Mouse (Mus musculus) cerebellum, postnatal 25 days (tissue): ENCODE data around the gene Actr6.

ENCODE experiments used
- DNase-seq, 2 experiments: peaks; one replicate each; pipeline ENCODE4 v3.0.0; 2021; ENCODE audit warnings: mixed read lengths in 2 of 2

The Actr6 gene

DNA sequence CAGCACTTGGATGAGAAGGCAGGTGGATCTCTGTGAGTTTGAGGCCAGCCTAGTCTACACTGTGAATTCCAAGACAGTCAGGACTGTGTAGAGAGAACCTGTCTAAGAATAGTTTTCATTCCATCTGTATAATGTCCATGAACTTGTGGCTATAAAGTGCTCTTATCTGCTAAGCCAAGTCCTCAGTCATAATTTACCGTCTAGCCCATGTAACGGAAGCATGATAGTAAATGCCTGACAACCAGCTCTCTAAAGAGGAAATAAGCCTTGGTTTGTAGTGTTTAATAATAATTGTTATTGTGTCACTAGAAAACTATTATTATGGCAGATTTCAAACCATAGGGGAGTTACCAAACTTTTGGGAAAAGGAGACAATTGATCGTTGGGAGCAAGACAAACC, 5.8 kb upstream of the Actr6 start:
- no peak for DNase-seq

DNA sequence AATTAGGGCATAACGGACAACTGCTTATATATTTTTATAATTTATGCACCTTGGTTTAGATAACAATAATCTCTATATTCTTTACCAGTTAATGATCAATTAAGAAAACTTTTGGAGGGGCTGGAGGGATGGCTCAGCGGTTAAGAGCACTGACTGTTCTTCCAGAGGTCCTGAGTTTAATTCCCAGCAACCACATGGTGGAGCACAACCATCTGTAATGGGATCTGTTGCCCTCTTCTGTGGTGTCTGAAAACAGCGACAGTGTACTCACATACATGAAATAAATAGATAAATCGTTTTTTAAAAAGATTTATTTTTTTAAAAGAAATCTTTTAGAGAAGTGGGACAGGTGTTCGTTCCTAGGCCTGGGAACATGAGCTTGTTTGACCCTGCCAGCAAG, 5.0 kb upstream of the Actr6 start:
- DNase-seq = no peak

DNA sequence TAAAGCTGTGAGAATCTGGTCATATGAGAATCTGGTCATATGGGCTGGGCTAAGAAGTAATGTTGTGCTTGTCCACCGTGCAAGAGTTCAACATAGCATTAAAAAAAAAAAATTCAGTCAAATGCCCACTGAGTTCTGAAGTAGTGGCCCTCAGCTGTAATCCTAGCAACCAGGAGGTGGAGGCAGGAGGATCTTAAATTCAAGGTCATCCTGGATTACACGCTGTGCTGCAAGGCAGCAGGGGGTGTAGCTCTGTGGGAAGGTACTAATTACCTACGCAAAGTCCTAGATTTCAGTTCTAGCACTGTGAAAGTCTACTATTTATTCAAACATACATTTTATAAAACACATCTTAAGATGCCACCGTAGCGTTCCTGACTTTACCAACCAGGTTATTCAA, 754 bp downstream of the Actr6 start:
- DNase-seq = peak in 1 of 2 experiments; percentile 15

- DNase-seq = no peak
These were observed 1.7 kb downstream of the Actr6 start for GRCm38 (mm10) chr10:89730386-89730785.

GRCm38 (mm10) chr10:89722247-89723195, 9.6 kb downstream of the Actr6 start:
- DNase-seq = no peak

- DNase-seq = no peak
These were observed 11.3 kb downstream of the Actr6 start for GRCm38 (mm10) chr10:89720796-89721195.

- DNase-seq = no peak
These were observed 11.8 kb downstream of the Actr6 start for GRCm38 (mm10) chr10:89720252-89720651.

DNA sequence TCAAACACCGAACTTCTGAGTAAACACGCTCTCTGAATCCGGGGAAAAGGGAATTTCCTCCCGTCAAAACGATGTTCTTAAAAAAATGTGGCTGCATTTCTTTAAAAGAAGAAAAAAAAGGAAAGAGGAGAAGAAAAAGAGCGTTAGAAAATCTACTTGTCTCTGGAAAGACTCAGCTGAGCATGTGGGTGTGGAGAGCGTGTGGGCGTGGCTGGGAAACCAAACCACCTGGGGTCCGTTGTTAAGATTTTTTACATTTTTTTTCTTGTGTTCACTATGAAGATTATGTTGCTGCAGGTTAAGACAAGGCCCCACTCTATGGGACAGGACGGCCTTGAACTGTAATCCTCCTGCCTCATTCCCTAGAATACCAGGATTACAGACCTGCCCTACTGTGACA, 17.2 kb downstream of the Actr6 start:
- DNase-seq = no peak

- no peak for DNase-seq
These were observed 23.4 kb downstream of the Actr6 start for GRCm38 (mm10) chr10:89708720-89709119.

- no peak for DNase-seq
These were observed 24.7 kb downstream of the Actr6 start for GRCm38 (mm10) chr10:89707397-89707796.

DNA sequence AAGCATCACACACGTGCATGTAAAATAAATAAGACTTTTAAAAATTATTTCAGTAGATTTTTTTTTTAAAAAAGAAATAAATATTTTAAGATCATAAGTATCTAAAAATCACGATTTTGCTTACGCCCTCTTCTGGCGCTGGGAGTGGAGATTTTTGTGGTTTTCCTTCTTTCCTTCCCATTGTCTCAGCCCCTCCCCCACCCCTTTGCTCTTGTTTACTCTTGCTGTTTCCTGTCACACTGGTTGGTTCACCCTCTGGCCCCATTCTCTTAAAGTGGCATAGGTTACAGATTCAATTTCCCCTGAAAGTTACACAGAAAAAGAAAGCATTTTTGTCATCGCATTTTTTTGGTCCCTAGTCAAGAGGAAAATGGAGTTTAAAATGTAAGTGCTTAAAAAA, 29.1 kb downstream of the Actr6 start:
- DNase-seq = no peak

- no peak for DNase-seq
These were observed 34.1 kb downstream of the Actr6 start for GRCm38 (mm10) chr10:89697956-89698355.

DNA sequence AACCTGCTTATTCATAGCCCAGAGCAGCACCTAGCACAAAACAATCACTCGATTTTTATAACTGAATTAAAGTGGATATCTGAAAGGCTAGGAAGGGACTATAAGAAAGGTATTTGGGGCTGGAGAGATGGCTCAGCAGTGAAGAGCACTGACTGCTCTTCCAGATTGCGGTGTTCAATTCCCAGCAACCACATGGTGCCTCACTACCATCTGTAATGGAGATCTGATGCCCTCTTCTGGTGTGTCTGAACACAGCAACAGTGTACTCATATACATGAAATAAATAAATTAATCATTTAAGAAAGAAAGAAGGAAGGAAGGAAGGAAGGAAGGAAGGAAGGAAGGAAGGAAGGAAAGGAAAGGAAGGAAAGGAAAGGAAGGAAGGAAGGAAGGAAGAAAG, 35.8 kb downstream of the Actr6 start:
- DNase-seq = peak in 1 of 2 experiments; percentile 49

DNA sequence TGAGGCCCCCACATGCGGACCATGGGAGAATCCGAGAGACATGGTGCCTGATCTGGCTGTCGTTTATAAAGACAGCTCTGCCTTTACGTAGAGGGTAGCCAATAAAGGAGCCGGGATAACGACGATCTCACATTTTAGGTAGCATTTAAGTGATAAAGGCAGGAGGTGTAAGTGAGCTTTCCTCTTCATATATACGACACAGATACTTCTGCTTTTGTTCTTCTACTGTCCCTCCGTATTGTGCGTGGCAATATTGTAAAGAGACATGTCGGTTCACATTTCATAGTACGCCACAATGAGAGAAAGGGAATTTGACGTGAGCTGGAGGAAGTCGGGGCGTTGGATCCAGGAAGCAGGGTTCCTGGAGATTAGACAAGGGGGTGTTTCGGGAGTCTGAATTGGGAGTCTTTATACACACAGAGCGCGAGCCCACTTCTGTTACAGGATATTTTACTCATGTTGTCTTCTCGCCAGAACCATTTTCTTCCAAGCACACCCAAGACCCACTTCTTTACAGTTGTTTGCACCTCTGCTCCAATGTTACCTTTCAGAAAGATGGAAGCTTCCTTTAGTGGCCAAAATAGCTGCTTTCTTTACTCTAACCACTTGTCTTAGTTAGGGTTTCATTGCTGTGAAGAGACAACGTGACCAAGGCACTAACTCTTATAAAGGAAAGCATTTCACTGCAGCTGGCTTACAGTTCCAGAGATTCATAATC, 36.7 kb downstream of the Actr6 start:
- no peak for DNase-seq

GRCm38 (mm10) chr10:89690021-89690420, 42.1 kb downstream of the Actr6 start:
- no peak for DNase-seq

- no peak for DNase-seq
These were observed 44.6 kb downstream of the Actr6 start for GRCm38 (mm10) chr10:89687455-89687854.

DNA sequence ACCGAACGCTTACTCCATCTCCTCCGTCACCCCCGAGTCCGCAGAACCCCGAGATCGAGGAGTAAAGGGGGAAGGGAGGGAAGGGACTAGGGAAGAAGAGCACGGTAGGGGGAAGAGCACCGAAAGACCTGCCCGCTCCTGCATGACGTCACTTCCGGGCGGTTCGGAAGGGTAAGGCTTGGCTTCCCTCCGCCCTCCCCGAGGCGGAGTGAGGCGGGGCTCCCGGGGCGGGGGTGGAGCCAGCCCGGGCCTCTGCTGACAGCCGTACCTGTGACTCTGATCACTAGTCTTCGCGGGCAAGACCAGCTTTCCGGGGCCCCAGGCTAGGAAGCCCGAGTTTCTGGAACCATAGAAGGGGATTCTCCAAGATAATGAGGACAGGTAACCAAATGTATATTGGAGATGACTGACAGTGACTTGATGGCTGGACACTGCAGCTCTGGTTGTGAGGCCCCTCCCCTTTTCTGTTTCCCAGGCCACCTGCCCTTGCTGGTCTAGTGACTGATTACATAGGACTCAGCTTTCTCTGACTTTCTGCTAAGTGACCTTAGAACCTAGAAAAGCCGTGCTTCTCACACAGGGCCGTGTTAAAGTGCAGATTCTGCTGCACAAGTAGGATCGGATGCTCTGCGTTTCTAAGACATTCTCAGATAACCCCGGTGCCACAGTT, 45.8 kb downstream of the Actr6 start, which contains the start of gene Scyl2:
Gene Scyl2 (minus strand): TSS at position 147 of the 670 bp plus-strand sequence.
- peak; percentile 97 to 99 for DNase-seq

DNA sequence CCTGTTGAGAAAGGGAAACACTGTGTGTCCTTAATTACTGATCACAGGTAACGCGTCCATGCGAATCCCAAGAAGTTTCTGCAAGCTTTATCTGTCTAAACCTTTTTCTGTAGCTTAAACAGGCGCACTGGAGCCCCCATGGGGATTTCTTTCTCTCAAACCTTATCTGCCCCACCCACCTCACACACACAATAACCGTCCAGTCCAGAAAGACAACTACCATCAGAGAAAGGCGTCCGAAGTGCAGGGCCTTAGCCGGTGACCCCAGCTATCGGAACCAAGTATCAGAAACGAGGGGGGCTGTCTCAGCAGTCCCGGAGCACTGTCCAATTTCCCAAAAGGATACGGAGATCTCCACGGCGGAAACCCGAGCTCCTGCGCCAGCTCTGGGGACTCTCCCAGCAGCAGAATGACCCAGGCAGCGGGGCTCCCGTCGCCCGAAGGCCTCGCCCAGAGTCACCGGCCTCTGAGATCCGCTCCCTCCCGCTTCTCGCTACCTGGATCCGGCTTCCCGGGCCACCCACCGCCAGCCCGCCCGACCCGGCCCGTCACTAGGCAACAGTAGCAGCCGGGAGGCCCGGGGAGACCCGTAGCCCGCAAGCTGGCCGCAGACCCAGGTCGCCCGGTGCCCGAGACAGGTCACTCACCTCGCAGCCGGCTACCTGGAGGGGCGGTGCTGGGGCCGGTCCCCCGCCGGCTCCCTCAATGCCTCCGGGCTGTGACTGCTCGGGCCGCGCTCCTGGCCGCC, 46.5 kb downstream of the Actr6 start:
- DNase-seq = no peak

- DNase-seq = no peak
These were observed 49.1 kb downstream of the Actr6 start for GRCm38 (mm10) chr10:89682961-89683360.

GRCm38 (mm10) chr10:89682157-89682556, 49.9 kb downstream of the Actr6 start:
- DNase-seq = no peak

DNA sequence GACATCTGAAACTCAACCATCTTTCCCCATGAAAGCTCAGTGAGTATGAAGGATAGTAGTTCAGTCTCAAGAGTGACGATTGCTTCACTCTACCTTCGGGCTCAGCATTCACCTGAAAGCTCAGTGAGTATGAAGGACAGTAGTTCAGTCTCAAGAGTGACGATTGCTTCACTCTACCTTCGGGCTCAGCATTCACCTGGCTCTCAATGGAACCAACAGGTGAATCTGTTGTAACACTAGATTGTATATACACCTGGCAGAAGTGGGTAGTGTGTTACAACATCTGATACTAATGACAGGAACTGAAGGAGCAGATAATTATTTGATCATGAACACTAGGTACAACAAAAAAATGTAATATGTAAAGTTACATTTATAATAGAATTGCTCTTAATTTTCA, 50.4 kb downstream of the Actr6 start:
- no peak for DNase-seq

DNA sequence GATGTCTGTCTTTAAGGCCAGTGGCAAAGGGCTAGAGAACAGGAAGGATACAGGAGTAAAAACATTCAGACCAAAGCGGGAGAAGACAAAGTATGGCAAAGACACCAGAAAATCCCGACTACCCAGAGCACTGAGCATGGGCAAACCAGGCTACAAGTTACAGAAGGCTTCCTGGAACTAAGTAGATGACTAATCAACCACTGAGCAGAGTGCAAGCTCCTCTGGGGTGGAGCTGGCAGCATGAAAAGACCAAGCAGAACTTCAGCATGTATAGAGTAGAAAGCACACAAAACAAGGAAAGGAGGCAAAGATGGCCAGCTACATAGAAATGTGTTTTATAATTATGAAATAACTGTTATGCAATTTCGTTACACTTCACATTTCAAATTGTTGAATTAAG, 51.6 kb downstream of the Actr6 start:
- no peak for DNase-seq

- DNase-seq = no peak
These were observed 52.6 kb downstream of the Actr6 start for GRCm38 (mm10) chr10:89679448-89679847.
